Mouse (Mus musculus): ENCODE measurements around the gene Gosr1. TPM values are rescaled to one million over a fixed set of nuclear protein-coding genes. Genes with fewer than 3 reads are reported as not detected.

The Gosr1 gene
- polyA plus RNA-seq, 1 experiment from 2014 or later, result 34.2 TPM

Other genes starting within 250 kb of the Gosr1 start
- 99.2 and 115 TPM in 2 replicates for gene Abr, start 141.3 kb downstream of the Gosr1 start, polyA plus RNA-seq (2014; fragmentation: Nextera tagmentation; extraction: Ambion mirVana)
- gene Bhlha9, start 91.1 kb downstream of the Gosr1 start, polyA plus RNA-seq (2014; fragmentation: Nextera tagmentation; extraction: Ambion mirVana), result 1.2 and 1.4 TPM in 2 replicates
- gene Trarg1, start 83.8 kb downstream of the Gosr1 start, polyA plus RNA-seq (2014; fragmentation: Nextera tagmentation; extraction: Ambion mirVana), result 0.44 and 4.1 TPM in 2 replicates
- gene Cpd, start 83.4 kb upstream of the Gosr1 start, polyA plus RNA-seq (2014; fragmentation: Nextera tagmentation; extraction: Ambion mirVana), result 10.4 and 13.5 TPM in 2 replicates
- 0.19 TPM in 1 of 2 replicates, not detected in the other for gene Tmigd1, start 138.6 kb upstream of the Gosr1 start, polyA plus RNA-seq (2014; fragmentation: Nextera tagmentation; extraction: Ambion mirVana)
- 117 and 135 TPM in 2 replicates for gene Blmh, start 161.2 kb upstream of the Gosr1 start, polyA plus RNA-seq (2014; fragmentation: Nextera tagmentation; extraction: Ambion mirVana)
- 0.66 and 0.94 TPM in 2 replicates for gene Slc6a4, start 235.0 kb upstream of the Gosr1 start, polyA plus RNA-seq (2014; fragmentation: Nextera tagmentation; extraction: Ambion mirVana)